Mouse (Mus musculus): ENCODE measurements around the gene Ankub1.
A peak's percentile ranks its signal among the peaks of the same experiment; 100 is the strongest.

Gene Ankub1

DNA sequence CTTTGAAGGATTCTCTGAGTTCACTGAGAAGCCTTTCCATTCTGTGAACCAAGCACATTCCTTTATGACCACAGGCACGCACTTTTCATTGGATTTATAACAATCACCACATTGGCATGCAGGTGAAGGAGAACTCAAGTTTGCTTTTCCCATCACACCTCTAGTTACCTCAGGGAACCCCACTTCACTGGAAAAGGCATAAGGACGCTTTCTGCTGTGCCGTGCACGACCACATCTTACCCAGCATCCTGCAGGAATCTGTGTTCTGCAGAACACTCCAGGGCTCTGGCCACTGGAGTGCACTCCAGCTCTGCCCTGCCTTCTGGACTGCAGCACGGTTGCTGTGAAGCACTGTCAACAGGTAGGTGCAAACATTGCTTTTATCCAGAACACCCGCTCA is 55.0 kb downstream of the Ankub1 start:
- DNase-seq = no peak

DNA sequence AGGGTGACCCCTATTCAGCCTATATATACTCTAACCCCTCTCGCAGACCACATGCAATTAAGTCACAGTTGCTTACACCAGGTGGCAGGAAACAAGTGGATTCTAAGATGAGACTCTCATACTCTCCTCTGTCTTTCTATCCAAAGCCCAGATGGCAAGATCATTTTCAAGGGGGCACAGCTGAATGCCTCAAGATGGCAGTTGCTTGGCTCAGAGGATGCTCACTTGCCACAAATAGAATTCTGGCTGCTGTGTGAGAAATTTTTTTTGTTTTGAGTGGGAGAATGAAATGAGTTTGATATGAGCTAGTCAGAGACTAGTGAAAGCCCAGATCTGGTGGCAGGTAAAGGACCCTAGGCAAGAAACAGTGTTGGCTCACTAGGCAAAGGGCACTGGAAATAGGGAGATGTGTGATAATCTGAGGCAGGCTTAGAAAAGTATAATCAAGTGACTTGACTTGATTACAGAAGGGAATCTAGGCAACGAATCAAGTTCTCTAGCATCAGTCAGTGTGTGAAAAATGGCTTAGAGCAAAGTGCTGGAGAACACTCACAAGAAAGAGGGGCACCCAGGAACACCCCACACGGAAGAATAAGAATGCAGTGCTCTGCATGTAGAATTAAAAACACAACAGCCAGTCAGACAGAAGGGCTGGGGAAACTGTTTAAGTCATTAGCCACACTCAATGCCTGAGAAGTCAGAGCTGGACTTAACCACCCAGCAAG is 57.7 kb downstream of the Ankub1 start:
- DNase-seq = no peak

DNA sequence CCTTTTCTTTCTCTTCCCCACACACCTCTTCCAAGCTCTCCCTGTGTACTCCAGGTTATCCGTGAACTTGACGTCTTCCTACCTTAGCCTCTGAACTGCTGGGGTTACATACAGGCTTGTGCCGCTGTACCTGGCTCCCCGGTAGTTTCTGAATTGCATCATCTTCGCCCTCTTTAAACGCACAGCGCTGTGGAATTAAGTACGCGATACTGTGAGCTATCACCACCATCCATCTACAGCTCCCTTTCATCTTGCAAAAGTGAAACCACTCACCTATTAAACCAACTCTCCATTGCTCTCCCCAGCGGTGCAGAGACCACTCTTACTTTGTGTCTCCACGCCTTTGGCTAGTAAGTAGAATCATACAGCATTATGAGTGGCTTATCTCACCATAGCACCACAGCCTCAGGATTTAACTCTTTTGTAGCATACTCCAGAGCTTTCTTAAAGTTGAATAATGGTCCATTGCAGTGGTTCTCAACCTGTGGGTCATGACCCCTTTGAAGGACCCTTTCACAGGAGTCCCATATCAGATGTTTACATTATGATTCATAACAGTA is 65.6 kb downstream of the Ankub1 start:
- no peak for DNase-seq

DNA sequence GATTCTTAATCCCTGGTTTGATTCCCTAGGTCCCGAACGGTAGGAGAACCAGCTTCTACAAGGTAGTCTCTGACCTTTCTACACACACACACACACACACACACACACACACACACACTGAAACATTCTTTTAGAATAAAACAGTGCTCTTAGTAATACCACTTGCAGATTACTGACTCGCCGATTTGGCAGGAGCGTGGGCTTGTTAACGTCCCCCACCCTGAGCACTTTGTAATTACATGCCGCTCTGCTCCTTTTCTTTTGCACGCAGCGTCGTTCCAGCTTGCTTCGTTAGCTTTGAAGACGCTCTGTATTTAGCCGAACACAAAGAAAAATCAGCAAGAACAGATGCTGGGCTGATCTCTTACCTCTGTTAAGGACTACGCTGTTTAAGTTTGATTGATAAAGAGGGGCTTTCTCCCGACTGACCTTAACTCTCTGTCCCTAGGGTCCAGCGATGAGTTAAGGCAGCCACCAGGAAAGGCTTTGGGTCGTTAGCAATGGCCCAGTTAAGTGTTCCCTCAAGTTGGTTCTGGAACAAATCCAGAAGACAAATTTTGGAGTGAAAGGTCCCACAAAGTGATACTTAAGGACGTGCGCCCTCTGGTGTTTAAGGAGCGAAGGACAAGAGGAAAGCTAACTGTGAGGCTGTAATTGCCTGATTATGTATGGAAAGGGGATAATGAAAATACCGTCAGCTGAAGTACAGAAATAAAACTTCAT is 67.2 kb downstream of the Ankub1 start:
- peak; percentile 87 for DNase-seq

DNA sequence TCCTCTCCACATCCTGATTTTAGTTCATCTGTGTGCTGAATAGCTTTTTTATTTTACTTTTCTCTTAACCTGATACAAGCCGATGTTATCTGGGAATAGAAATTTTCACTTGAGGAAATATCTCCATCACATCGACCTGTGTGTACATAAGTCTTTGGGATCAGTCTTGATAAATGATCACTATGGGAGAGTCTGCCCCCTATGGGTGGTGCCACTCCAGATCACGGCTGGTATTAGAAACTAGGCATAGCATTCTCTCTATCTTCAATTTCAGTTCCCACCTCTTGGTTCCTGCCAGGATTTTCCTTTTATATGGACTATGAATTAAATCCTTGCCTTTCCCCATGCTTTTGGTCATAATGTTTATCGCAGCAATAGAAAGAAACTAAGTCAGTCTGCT is 72.9 kb downstream of the Ankub1 start:
- peak; percentile 36 to 40 for DNase-seq

DNA sequence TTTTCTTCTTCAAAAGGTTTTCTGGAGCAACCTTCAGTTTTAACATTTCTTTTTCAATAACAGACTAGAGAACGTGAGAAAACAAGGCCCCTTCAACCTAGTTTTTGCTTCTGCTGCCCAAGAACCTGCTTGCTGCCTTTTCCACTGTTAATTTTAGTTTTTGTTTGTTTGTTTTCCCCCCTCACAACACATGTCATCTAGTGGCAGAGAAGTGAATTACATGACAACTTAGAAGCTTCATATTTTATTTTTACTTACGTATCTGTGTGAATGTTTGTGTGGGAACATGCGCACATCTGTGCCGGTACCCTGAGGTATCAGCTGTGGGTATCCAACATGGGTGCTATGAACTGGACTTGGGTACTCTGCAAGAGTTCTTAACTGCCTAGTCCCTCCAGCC is 76.9 kb downstream of the Ankub1 start:
- DNase-seq = no peak

DNA sequence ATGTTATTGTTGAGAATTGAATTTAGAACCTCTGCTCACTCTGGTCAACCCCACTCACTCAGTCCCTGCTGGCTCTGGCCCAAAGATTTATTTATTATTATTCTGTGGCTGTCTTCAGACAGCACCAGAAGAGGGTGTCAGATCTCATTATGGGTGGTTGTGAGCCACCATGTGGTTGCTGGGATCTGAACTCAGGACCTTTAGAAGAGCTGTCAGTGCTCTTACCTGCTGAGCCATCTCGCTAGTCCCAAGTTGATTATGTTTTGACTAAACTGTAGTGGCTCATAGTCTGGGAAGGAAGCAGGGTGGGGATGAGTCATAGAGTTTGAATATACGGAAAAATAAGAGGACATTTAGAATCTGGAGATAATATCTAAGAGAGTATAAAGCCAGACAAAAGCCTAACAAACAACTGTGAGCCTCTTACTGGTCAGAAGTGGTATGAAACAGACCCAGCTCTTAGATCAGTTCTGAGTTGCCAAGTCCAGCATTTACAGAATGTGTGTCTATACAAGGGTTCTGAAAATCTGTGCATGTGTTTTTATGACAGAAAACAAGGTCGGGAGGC is 80.1 kb downstream of the Ankub1 start:
- DNase-seq = no peak

DNA sequence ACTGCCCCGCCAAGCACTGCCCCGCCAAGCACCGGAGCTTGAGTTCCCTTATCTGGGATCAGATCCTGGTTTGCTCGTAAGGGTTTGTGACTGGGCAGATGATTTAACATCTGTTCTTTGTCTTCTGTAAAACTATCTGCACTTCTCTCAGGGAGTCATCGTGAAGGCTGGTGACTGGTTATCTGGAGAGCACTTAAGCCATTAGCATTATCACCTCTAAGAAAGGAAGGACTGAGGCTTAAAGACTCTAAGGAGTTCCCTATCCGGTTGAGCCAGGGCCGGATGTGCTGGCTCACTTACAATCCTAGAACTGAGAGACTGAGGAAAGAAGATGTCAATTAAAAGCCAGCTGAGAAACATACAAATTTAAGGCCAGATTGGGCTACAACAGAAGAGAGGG is 80.8 kb downstream of the Ankub1 start:
- no peak for DNase-seq
